Mouse (Mus musculus): ENCODE data around the gene Olfr141. TPM values are rescaled to one million over a fixed set of nuclear protein-coding genes. Genes with fewer than 3 reads are reported as not detected.

Olfr141 gene
- total RNA-seq (2023) = not detected

GRCm38 (mm10) chr2:86809918-86810317, at the start of gene Olfr141:
Gene Olfr141 (minus strand): TSS chr2:86810018.

GRCm38 (mm10) chr2:86851596-86851995, 41.8 kb upstream of the Olfr141 start, which contains the start of gene Olfr1095:
Gene Olfr1095 (minus strand): TSS chr2:86851696.

DNA sequence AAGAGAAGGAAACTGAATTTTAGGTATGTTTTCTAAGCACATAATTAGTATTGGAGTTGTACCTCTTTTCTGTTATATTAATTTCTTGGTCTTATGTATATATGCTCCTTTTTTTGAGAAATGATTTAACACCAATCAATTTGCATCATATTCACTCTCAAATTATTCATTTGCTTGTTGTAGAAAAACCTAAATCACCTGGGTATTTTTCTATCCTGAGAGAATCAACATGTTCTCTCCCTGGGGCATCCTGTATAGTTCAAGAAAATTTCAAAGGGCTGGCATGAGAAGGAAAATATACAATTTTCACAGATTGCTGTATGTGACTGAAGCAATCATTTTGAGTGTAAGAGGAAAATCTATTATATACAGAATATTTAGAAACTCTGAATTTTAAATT, 14.5 kb upstream of the Olfr141 start, which contains the start of gene Olfr1094:
Olfr1094 (plus strand) TSS at position 301 of the 400 bp plus-strand sequence.

DNA sequence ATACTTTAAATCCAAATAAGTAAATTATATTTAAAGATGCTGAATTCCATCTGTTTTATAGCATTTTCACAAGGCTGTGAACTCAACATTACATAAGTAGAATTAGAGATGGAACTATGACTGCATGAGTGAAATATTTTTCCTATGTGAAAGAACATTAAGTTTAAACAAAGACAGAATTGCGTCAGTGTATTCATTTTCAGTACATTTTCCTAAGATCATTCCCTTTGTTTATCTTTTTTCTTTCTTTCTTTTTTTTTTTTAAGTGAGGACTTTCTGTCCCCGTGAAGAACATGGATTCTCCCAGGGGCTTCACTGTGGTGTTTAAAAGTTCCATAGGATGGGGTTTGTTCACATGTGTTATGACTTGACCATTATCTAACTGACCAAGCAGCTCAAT, 27.6 kb downstream of the Olfr141 start, which contains the start of gene Olfr1093:
Olfr1093 (plus strand) TSS at position 301 of the 400 bp plus-strand sequence.

GRCm38 (mm10) chr2:86758893-86759292, 50.9 kb downstream of the Olfr141 start, which contains the start of gene Olfr1090:
Gene Olfr1090 (minus strand): TSS chr2:86758993.

Other genes with a start within 250 kb of the Olfr141 start
- not detected for gene Olfr1082, start 211.1 kb downstream of the Olfr141 start, total RNA-seq (2023)
- not detected for gene Olfr1084, start 170.3 kb downstream of the Olfr141 start, total RNA-seq (2023)
- gene Olfr1085, start 148.0 kb downstream of the Olfr141 start, total RNA-seq (2023) = not detected
- gene Olfr1086, start 129.9 kb downstream of the Olfr141 start, total RNA-seq (2023) = not detected
- gene Olfr1087, start 111.6 kb downstream of the Olfr141 start, total RNA-seq (2023) = not detected
- not detected for gene Olfr1089, start 76.3 kb downstream of the Olfr141 start, total RNA-seq (2023)
- gene Olfr1090, start 51.0 kb downstream of the Olfr141 start, total RNA-seq (2023) = not detected
- not detected for gene Olfr1093, start 27.5 kb downstream of the Olfr141 start, total RNA-seq (2023)
- not detected for gene Olfr1094, start 14.6 kb upstream of the Olfr141 start, total RNA-seq (2023)
- gene Olfr1095, start 41.7 kb upstream of the Olfr141 start, total RNA-seq (2023) = not detected
- gene Gm13723, start 64.8 kb upstream of the Olfr141 start, total RNA-seq (2023) = not detected
- gene Olfr1097, start 82.2 kb upstream of the Olfr141 start, total RNA-seq (2023) = not detected
- gene Olfr1098, start 114.5 kb upstream of the Olfr141 start, total RNA-seq (2023) = not detected
- gene Olfr1099, start 150.7 kb upstream of the Olfr141 start, total RNA-seq (2023) = not detected
- not detected for gene Olfr1100, start 169.9 kb upstream of the Olfr141 start, total RNA-seq (2023)
- not detected for gene Olfr1101, start 181.2 kb upstream of the Olfr141 start, total RNA-seq (2023)
- gene Olfr1102, start 188.4 kb upstream of the Olfr141 start, total RNA-seq (2023) = not detected
- not detected for gene Olfr1104, start 217.1 kb upstream of the Olfr141 start, total RNA-seq (2023)
- gene Olfr1105, start 226.5 kb upstream of the Olfr141 start, total RNA-seq (2023) = not detected
- not detected for gene Olfr1106, start 242.3 kb upstream of the Olfr141 start, total RNA-seq (2023)

Data from monocyte, adult 59 days (primary cell).